Mouse (Mus musculus) lung, postnatal 10 days (tissue): Measurements from ENCODE around the gene Cfap54.

Experiments
- DNase-seq: peaks from one replicate; pipeline ENCODE4 v3.0.0; 2021

The Cfap54 gene

GRCm38 (mm10) chr10:93095827-93096226 is 14.4 kb upstream of the Cfap54 start:
- no peak for DNase-seq

DNA sequence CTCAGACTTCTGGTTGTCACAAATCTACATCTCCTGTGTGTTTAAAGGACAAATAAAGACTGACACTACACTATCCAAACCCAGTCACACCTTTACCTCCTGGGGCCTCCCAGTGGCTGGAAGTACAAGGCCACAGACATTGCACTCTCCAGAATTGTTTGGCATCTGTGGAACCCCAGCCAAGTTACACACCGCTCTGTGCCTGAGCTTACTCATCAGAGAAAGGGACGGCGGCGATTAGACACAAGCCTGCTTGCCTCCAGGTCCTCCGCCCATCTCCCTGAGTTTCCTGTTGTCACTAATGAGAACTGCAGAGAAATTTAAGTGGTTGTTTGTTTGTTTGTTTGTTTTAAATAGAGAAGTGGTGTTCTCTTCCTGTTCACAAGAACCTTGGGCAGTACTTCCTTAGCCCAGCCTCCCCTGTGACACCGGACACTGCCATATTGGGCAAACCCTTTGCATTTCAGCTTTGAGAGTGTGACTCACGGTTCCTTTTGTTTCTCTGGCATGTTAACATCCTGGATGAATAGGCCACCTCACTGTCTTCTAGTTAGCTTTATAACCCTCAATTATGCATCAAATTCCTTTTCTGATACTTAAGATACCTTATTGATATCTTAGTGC is 13.7 kb upstream of the Cfap54 start:
- peak; percentile 30 for DNase-seq

DNA sequence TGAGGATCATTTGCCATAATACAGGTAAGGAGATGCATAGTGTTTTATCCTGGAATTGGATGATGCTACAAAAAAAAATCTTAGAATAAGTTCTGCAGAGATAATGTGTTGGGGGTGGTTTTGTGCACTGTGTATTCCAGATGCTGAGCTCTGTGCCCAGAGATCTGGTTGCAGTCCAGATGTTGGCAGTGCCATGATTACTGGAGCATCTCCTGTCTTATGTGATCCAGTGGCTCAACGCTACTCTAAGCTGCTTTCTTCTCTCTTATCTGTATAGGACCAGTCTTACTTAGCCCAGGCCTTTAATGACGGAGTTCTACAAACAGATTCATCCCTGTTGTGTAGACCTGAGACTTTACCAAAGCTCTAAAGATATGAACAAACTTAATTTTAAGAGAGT is 10.5 kb upstream of the Cfap54 start:
- DNase-seq: no peak

DNA sequence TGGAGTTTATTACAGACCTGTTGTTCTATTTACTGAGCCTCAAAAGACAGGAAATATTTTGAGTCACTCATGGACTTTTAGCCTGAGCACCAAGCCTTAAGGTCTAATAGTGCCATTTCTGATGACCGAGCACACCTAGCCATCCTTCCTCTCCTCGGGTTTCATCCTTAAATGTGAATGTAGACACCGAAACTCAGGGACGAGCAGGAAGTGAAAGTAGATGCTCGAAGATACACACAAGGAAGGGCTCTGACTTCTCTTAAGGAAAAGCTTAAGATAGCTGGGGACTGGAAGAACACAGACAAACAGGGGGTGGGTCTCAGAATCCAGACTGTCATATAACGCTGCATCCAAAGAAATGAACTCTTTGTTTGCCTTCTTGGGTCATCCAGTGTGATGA is 8.8 kb upstream of the Cfap54 start:
- DNase-seq: no peak

- DNase-seq: no peak
These were observed 7.1 kb upstream of the Cfap54 start for GRCm38 (mm10) chr10:93088396-93089048.

- DNase-seq: no peak
These were observed 6.1 kb upstream of the Cfap54 start for GRCm38 (mm10) chr10:93087504-93087903.

- no peak for DNase-seq
These were observed 2.5 kb upstream of the Cfap54 start for GRCm38 (mm10) chr10:93083963-93084340.

DNA sequence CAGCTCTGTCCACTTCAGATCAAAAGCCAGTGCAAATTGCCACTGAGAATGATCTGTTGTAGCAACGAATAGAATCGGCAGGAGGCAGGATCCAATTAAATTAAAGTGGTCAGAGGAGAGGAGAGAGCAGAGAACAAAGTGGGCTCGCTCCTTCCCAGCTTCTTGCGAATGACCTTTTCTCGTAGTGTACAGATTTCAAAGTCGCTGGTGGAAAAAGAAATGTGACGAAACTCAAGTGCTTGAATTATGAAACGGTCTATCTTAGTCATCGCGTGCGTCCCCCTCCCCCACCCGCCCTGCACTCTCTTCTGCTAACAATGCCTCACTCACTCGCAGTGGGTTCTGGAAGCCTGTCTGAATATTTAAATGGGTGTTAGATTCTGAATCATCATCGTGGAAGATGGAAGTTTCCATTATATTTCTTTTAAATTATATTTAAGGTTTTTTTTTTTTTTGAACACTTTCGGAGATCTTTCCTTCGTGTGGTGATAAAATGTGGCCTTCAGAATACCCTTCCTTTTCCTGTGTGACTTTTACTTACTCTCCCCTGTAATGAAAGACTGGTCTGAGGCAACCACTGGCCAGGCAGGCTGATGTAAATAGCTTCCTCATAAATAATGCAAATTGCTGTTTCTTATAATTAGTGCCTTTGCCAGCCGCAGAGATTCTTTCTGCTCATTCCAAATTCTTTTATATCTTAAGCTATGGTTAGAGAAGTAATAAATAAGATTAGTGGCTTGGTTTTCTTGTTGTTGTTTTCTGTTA is 2.0 kb upstream of the Cfap54 start:
- DNase-seq: no peak

DNA sequence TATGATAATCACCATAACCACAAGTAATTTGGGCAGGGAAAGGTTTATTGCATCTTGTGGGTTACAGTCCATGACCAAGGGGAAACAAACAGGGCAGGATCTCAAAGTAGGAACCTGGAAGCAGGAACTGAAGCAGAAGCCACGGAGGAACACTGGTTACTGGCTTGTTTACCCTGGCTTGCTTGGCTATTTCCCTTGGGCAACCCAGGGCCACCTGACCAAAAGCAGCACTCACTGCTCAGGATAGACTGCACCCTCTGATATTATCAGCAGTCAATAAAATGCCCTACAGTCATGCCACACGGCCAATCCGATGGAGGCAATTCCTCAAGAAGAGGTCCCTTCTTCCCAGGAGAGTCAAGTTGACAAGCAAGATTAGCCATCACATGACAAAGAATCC is 1.9 kb downstream of the Cfap54 start:
- no peak for DNase-seq

- DNase-seq: no peak
These were observed 3.4 kb downstream of the Cfap54 start for GRCm38 (mm10) chr10:93077935-93078479.

DNA sequence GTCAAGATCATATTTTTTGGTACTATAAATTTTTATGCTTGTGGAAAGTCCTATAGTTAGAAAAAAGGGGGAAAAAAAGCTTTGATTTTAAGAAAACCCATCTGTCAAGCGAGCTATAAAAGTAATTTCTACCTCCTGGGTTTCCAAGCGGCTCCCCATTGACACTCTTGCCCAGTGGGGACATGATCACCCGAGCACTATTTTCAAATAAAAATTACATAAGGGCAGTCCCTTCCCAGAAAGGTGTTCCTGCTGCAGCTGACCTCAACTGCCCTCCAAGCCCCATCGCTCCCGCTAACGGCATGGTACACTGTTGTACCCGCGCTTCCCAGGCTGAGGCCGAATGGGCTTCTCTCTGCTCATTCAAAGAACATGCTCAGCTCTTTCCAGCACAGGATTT is 5.0 kb downstream of the Cfap54 start:
- DNase-seq: no peak

- DNase-seq: no peak
These were observed 5.6 kb downstream of the Cfap54 start for GRCm38 (mm10) chr10:93075856-93076255.

GRCm38 (mm10) chr10:93072769-93073168 is 8.6 kb downstream of the Cfap54 start:
- DNase-seq: no peak

DNA sequence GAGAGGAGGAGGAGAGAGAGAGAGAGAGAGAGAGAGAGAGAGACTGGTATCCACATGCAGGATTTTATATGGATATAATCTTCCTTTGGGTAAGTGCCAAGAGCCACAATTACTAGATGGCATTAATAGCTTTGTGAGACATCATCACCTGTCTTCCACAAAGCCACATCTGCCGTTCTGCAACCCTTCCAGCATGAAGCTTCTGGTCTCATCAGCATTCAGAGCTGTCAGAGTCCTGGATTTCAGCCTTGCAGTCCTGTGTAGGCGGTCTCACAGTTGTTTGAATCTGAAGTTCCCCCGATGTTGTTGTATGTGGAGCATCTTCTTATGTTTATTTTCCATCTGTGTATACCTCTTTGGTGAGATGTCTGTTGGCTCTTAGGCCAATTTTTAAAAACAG is 9.7 kb downstream of the Cfap54 start:
- no peak for DNase-seq

- peak; percentile 80 for DNase-seq
These were observed 11.1 kb downstream of the Cfap54 start for GRCm38 (mm10) chr10:93070121-93070898.

- DNase-seq: no peak
These were observed 11.7 kb downstream of the Cfap54 start for GRCm38 (mm10) chr10:93069721-93070120.

DNA sequence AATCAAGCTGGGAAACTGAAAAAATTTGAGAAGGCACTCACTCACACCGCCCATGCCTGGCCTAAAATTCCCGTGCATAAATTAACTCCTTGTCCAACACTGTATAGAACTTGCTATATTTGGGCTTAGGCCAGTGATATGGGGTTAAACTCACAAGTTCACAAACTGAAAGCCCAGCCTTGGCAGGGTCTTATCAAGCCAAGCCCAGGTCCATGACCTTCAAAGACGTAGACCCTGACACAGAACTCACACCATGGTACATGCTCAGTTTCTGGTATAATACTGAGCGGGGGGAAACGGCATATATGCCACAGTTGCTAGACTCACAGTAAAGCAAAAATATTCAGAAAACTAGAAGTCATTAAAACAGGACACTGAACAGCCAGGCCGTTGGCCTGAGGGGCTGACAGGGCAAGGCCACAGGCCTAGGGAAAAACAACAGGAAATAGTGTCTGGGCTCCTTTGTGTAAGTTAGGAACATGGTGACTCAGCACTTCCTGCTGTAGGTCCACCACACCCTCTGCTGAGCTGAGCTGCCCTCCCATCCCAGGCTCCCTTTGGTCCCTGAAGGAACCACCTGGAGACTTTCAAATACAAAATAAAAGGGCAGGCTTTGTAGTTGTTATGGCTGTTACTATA is 12.3 kb downstream of the Cfap54 start:
- peak; percentile 66 for DNase-seq

GRCm38 (mm10) chr10:93064973-93065372 is 16.4 kb downstream of the Cfap54 start:
- DNase-seq: no peak

DNA sequence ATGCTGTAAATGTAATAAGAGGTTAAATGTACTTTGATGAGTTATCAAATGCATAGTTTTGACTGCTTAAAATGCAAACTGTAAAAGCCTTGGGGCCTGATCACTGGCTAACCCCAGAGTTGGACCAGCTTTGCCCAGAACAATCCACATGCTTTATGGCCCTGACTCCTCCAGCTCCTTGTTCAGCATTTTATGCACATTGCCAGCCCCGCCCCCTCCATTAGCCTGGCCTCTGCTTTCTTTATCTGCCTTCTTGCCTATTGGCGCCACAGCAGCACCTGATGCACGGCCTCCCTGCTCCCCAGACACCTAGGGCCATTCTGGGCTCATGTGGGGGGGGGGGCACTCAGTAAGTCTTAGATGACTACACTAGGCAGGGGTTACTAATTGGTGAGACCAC is 17.8 kb downstream of the Cfap54 start:
- no peak for DNase-seq

GRCm38 (mm10) chr10:93062395-93062794 is 19.0 kb downstream of the Cfap54 start:
- no peak for DNase-seq

DNA sequence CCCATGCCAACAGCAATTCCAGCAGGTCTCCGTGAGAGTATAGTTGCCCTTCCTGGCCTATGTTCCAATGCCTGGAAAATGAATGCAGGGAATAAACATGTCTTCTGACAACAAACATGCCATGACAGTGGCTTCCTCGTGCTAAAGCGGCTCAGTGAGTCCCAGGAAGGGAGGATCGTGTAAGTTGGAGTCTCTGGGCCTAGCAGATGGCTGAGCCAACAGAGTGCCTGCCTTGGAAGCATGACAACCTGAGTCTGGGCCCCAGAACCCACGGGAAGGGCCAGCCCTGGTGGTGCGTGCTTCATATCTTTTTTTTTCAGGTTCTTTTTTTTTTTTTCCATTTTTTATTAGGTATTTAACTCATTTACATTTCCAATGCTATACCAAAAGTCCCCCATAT is 27.6 kb downstream of the Cfap54 start:
- no peak for DNase-seq

GRCm38 (mm10) chr10:93053315-93053714 is 28.1 kb downstream of the Cfap54 start:
- no peak for DNase-seq
